Mouse (Mus musculus): ENCODE results near the gene Crygd. TPM values are rescaled to one million over a fixed set of nuclear protein-coding genes. Genes with fewer than 3 reads are reported as not detected.

Crygd gene
- total and polyA plus RNA-seq, 3 experiments, result not detected

DNA sequence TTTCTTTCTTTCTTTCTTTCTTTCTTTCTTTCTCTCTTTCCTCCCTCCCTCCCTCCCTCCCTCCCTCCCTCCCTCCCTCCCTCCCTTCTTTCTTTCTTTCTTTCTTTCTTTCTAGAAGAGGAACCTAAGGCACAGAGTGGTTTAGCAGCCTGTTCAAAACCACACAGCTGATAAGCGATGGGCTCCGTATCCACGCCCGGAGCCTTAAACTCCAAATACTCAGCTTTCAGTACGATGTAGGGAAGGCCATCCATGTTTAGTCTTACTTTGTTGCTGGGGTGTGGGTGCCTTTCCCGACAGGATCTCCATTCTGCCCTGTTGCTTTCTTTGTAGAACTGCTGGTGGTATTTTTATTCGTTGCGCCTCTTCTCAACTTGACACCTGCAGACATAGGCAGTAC, 45.9 kb upstream of the Crygd start:
- H3K9me3 ChIP-seq (replicated peaks; ENCODE audit: low read length), result no peaks in the 10 kb centered on the region
- H3K36me3 ChIP-seq (replicated peaks in 1 of 2; ENCODE audit: control insufficient read depth in 1 of 2, insufficient read depth in 1 of 2, low read length in 1 of 2), result no peaks in the 10 kb centered on the region
- no peak overlapping the region for H3K4me3 ChIP-seq (replicated peaks in 1 of 3; ENCODE audit: low read depth in 2 of 3, low read length in 2 of 3, poor library complexity in 1 of 3)
- no peaks in the 10 kb centered on the region for H3K27me3 ChIP-seq (replicated peaks)
- in situ Hi-C loops (cut with MboI; ENCODE audit: low pct_ligation_motif_present, low pct_unique_long_range_greater_than_20kb, low sequenced_read_pairs) (no loop called here), dilution Hi-C loops (cut with MboI; ENCODE audit: extremely low pct_ligation_motif_present, extremely low pct_unique_long_range_greater_than_20kb, low sequenced_read_pairs) (no loop called here)
- TF ChIP-seq E2F4 (IDR thresholded peaks at IDR 0.05; ENCODE audit: insufficient replicate concordance, low read depth, low read length), result no peak
- no peak overlapping the region for H3K4me2 ChIP-seq (ENCODE audit: insufficient read depth, low read depth, poor library complexity, severe bottlenecking)
- no peak overlapping the region for H3K27ac ChIP-seq (ENCODE audit: insufficient read depth, low read depth)
- H3K9ac ChIP-seq (ENCODE audit: insufficient read depth, low read depth), result no peak overlapping the region
- peaks cover 0 to 22% of the 10 kb centered on the region in 2 experiments; a peak in 2 of 4 replicates for H3K4me1 ChIP-seq (ENCODE audit: control insufficient read depth in 1 of 2, insufficient read depth in 2 of 2)
- no peaks in the 10 kb centered on the region for H3K79me2 ChIP-seq (replicated peaks; ENCODE audit: control insufficient read depth, extremely low read depth, insufficient read depth, poor library complexity, severe bottlenecking)
- no peak for DNase-seq (ENCODE audit: extremely low read depth)

- DNase-seq (ENCODE audit: extremely low read depth), result no peak
- H3K9ac ChIP-seq (ENCODE audit: insufficient read depth, low read depth), result no peak overlapping the region
- H3K36me3 ChIP-seq (replicated peaks in 1 of 2; ENCODE audit: control insufficient read depth in 1 of 2, insufficient read depth in 1 of 2, low read length in 1 of 2), result no peaks in the 10 kb centered on the region
- peak overlapping the region; percentile 15; the same call in 1 of the 2 replicates for H3K4me2 ChIP-seq (ENCODE audit: insufficient read depth, low read depth, poor library complexity, severe bottlenecking)
- no peak overlapping the region for H3K4me3 ChIP-seq (replicated peaks in 1 of 3; ENCODE audit: low read depth in 2 of 3, low read length in 2 of 3, poor library complexity in 1 of 3)
- H3K27me3 ChIP-seq (replicated peaks), result no peaks in the 10 kb centered on the region
- in situ Hi-C loops (cut with MboI; ENCODE audit: low pct_ligation_motif_present, low pct_unique_long_range_greater_than_20kb, low sequenced_read_pairs), result no loop called here
- H3K4me1 ChIP-seq (ENCODE audit: control insufficient read depth in 1 of 2, insufficient read depth in 2 of 2), result peaks cover 0 to 18% of the 10 kb centered on the region in 2 experiments; a peak in 2 of 4 replicates
- no peak overlapping the region for H3K27ac ChIP-seq (ENCODE audit: insufficient read depth, low read depth)
- TF ChIP-seq GABPA (IDR thresholded peaks at IDR 0.05; ENCODE audit: insufficient replicate concordance, low read depth, low read length) (no peak), PAX5 (IDR thresholded peaks at IDR 0.05; ENCODE audit: low read length) (no peak), MEF2A (IDR thresholded peaks at IDR 0.05; ENCODE audit: borderline replicate concordance, low read depth, low read length) (no peak), MYC (IDR thresholded peaks at IDR 0.05; ENCODE audit: low read depth, low read length) (no peak), CTCF (conservative IDR thresholded peaks at IDR 0.05 in 1 of 2, IDR thresholded peaks at IDR 0.05 in 1 of 2; ENCODE audit: low read depth in 2 of 2, low read length in 2 of 2) (no peak), E2F4 (IDR thresholded peaks at IDR 0.05; ENCODE audit: insufficient replicate concordance, low read depth, low read length) (no peak)
- no peaks in the 10 kb centered on the region for H3K79me2 ChIP-seq (replicated peaks; ENCODE audit: control insufficient read depth, extremely low read depth, insufficient read depth, poor library complexity, severe bottlenecking)
- dilution Hi-C loops (cut with MboI; ENCODE audit: extremely low pct_ligation_motif_present, extremely low pct_unique_long_range_greater_than_20kb, low sequenced_read_pairs), result no loop called here
- no peaks in the 10 kb centered on the region for H3K9me3 ChIP-seq (replicated peaks; ENCODE audit: low read length)
These were observed 44.5 kb upstream of the Crygd start for GRCm38 (mm10) chr1:65107654-65108279.

DNA sequence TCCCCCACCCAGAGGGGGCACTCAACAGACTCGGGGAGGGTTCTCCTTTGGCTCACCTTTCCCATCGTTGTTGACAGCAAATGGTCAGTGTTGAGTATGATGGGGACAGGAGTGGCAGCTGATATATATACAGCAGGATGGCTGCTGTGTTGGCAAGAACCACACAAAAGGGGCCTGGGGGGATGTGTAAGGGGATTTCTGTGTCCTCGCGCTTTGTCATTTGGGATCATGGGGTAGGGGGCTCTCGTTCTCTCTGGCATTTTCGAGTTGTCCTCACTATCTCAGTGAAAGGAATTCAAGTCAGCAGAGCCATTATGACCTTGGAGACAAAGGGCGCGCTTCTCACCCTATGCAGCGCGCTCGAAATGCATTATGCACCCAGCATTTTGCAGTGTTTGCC, 40.0 kb upstream of the Crygd start, which contains the start of gene Cryga:
Gene Cryga, minus strand, starts transcription at position 101 of the 400 bp plus-strand sequence.
- Histone ChIP-seq H3K9ac (ENCODE audit: insufficient read depth, low read depth) (no peak within 1 kb of the TSS), H3K27ac (ENCODE audit: insufficient read depth, low read depth) (no peak within 1 kb of the TSS), H3K27me3 (replicated peaks) (no peaks in the 10 kb centered on the region), H3K4me3 (replicated peaks in 1 of 3; ENCODE audit: low read depth in 2 of 3, low read length in 2 of 3, poor library complexity in 1 of 3) (no peak within 1 kb of the TSS), H3K4me2 (ENCODE audit: insufficient read depth, low read depth, poor library complexity, severe bottlenecking) (no peak within 1 kb of the TSS), H3K36me3 (replicated peaks in 1 of 2; ENCODE audit: control insufficient read depth in 1 of 2, insufficient read depth in 1 of 2, low read length in 1 of 2) (no peaks in the 10 kb centered on the region), H3K9me3 (replicated peaks; ENCODE audit: low read length) (no peaks in the 10 kb centered on the region), H3K79me2 (replicated peaks; ENCODE audit: control insufficient read depth, extremely low read depth, insufficient read depth, poor library complexity, severe bottlenecking) (no peaks in the 10 kb centered on the region), H3K4me1 (ENCODE audit: control insufficient read depth in 1 of 2, insufficient read depth in 2 of 2) (0 out of 4 replicates have a peak, but pooled peaks cover 0 to 5% of the 10 kb centered on the region in 2 experiments)
- dilution Hi-C loops (cut with MboI; ENCODE audit: extremely low pct_ligation_motif_present, extremely low pct_unique_long_range_greater_than_20kb, low sequenced_read_pairs) (no loop called here), in situ Hi-C loops (cut with MboI; ENCODE audit: low pct_ligation_motif_present, low pct_unique_long_range_greater_than_20kb, low sequenced_read_pairs) (no loop called here)
- no peak for DNase-seq (ENCODE audit: extremely low read depth)
- TF ChIP-seq RAD21 (IDR thresholded peaks at IDR 0.05; ENCODE audit: low read depth, low read length) (no peak), EP300 (IDR thresholded peaks at IDR 0.05; ENCODE audit: low read length) (no peak)
